Mouse (Mus musculus) forebrain, embryonic 13.5 days (tissue): Measurements from ENCODE around the gene Tanc2. TPM values are rescaled to one million over a fixed set of nuclear protein-coding genes. Genes with fewer than 3 reads are reported as not detected.

Source experiments
- ATAC-seq: fragments of 200-750 bp; cut with Nextera tagmentation; 2 replicates; pipeline ENCODE4 v1.8.0; 2017
- H3K27ac ChIP-seq: fragments of 300-500 bp; sonication (generic); 2 replicates; pipeline ENCODE4 v1.5.1; 2015; ENCODE audit warnings: inconsistent platforms, mild to moderate bottlenecking, moderate library complexity
- H3K27me3 ChIP-seq: fragments of 300-500 bp; sonication (generic); 2 replicates; pipeline ENCODE4 v1.6.1; 2015; ENCODE audit warnings: mild to moderate bottlenecking, inconsistent platforms
- H3K36me3 ChIP-seq: fragments of 300-500 bp; sonication (generic); 2 replicates; pipeline ENCODE4 v1.6.1; 2015; ENCODE audit warnings: mild to moderate bottlenecking, inconsistent platforms; ENCODE audit not compliant: poor library complexity, severe bottlenecking
- H3K4me1 ChIP-seq: fragments of 300-500 bp; sonication (generic); 2 replicates; pipeline ENCODE4 v1.6.1; 2015; ENCODE audit warnings: inconsistent platforms
- H3K4me2 ChIP-seq: fragments of 300-500 bp; sonication (generic); 2 replicates; pipeline ENCODE4 v1.6.1; 2015; ENCODE audit warnings: inconsistent platforms, mild to moderate bottlenecking, moderate library complexity
- H3K4me3 ChIP-seq: fragments of 300-500 bp; sonication (generic); 2 replicates; pipeline ENCODE4 v1.5.1; 2015; ENCODE audit warnings: mild to moderate bottlenecking, inconsistent platforms
- H3K9ac ChIP-seq: fragments of 300-500 bp; sonication (generic); 2 replicates; pipeline ENCODE4 v1.6.1; 2015; ENCODE audit warnings: mild to moderate bottlenecking, inconsistent platforms
- H3K9me3 ChIP-seq: fragments of 300-500 bp; sonication (generic); replicated peaks from 2 replicates; pipeline ENCODE4 v1.6.1; 2016; ENCODE audit warnings: inconsistent platforms
- WGBS: fragments of 180-500 bp; shearing (Covaris S2); methylation state at CpG from one replicate; pipeline ENCODE4 v1.1.7; 2015; 5-methylcytosine and 5-hydroxymethylcytosine counted together
- polyA plus RNA-seq: library from polyadenylated mRNA; unstranded; fragments of >200 nt; fragmentation: Nextera tagmentation; extraction: Ambion mirVana; gene quantifications from 2 replicates; pipeline ENCODE4 v1.2.1, GENCODE M21; 2015

The Tanc2 gene
- polyA plus RNA-seq, 1 experiment from 2014 or later: 17.4 TPM

- H3K27ac ChIP-seq: no peak overlapping the region
- WGBS: 89% methylated on average over 3 of the region's 3 CpGs
- no peak overlapping the region for H3K9ac ChIP-seq
- H3K36me3 ChIP-seq: no peaks in the 10 kb centered on the region
- no peak for ATAC-seq
- peaks cover 7% of the 10 kb centered on the region; the same call in 1 of the 2 replicates for H3K4me1 ChIP-seq
- no peak overlapping the region for H3K4me3 ChIP-seq
- H3K4me2 ChIP-seq: no peak overlapping the region
- no peaks in the 10 kb centered on the region for H3K9me3 ChIP-seq
- H3K27me3 ChIP-seq: no peaks in the 10 kb centered on the region
Observed at GRCm38 (mm10) chr11:105563546-105563945, 26.2 kb upstream of the Tanc2 start.

GRCm38 (mm10) chr11:105567221-105567641, 22.6 kb upstream of the Tanc2 start:
- H3K4me3 ChIP-seq: no peak overlapping the region
- ATAC-seq: no peak
- H3K4me1 ChIP-seq: peaks cover 7% of the 10 kb centered on the region; the same call in 1 of the 2 replicates
- H3K9ac ChIP-seq: no peak overlapping the region
- no peak overlapping the region for H3K4me2 ChIP-seq
- no peaks in the 10 kb centered on the region for H3K9me3 ChIP-seq
- WGBS: 66% methylated on average over 1 of the region's 1 CpGs
- no peaks in the 10 kb centered on the region for H3K27me3 ChIP-seq
- H3K27ac ChIP-seq: peak overlapping the region; percentile 0; the same call in 1 of the 2 replicates
- H3K36me3 ChIP-seq: no peaks in the 10 kb centered on the region

GRCm38 (mm10) chr11:105571996-105572395, 17.8 kb upstream of the Tanc2 start:
- Histone ChIP-seq H3K27ac (no peak overlapping the region), H3K9ac (no peak overlapping the region), H3K4me3 (no peak overlapping the region), H3K9me3 (no peaks in the 10 kb centered on the region), H3K27me3 (no peaks in the 10 kb centered on the region), H3K4me2 (no peak overlapping the region), H3K4me1 (peaks cover 5% of the 10 kb centered on the region; the same call in 1 of the 2 replicates), H3K36me3 (no peaks in the 10 kb centered on the region)
- WGBS: 65% methylated on average over 8 of the region's 8 CpGs
- no peak for ATAC-seq

GRCm38 (mm10) chr11:105574241-105574640, 15.5 kb upstream of the Tanc2 start:
- Histone ChIP-seq H3K4me3 (no peak overlapping the region), H3K9me3 (no peaks in the 10 kb centered on the region), H3K27me3 (no peaks in the 10 kb centered on the region), H3K9ac (no peak overlapping the region), H3K36me3 (no peaks in the 10 kb centered on the region), H3K27ac (no peak overlapping the region), H3K4me2 (no peak overlapping the region), H3K4me1 (no peaks in the 10 kb centered on the region)
- 77% methylated on average over 7 of the region's 7 CpGs for WGBS
- ATAC-seq: no peak

GRCm38 (mm10) chr11:105577211-105577610, 12.6 kb upstream of the Tanc2 start:
- no peak for ATAC-seq
- no peak overlapping the region for H3K4me2 ChIP-seq
- peaks cover 4% of the 10 kb centered on the region; the same call in 1 of the 2 replicates for H3K9me3 ChIP-seq
- no peak overlapping the region for H3K9ac ChIP-seq
- H3K27me3 ChIP-seq: no peaks in the 10 kb centered on the region
- H3K4me3 ChIP-seq: no peak overlapping the region
- no peak overlapping the region for H3K27ac ChIP-seq
- no peaks in the 10 kb centered on the region for H3K36me3 ChIP-seq
- H3K4me1 ChIP-seq: no peaks in the 10 kb centered on the region

- Histone ChIP-seq H3K36me3 (no peaks in the 10 kb centered on the region), H3K27ac (no peak overlapping the region), H3K4me1 (no peaks in the 10 kb centered on the region), H3K27me3 (no peaks in the 10 kb centered on the region), H3K4me2 (no peak overlapping the region), H3K4me3 (no peak overlapping the region), H3K9me3 (peaks cover 4% of the 10 kb centered on the region; the same call in 1 of the 2 replicates), H3K9ac (no peak overlapping the region)
- no peak for ATAC-seq
- 90% methylated on average over 3 of the region's 3 CpGs for WGBS
Observed at GRCm38 (mm10) chr11:105582020-105582419, 7.8 kb upstream of the Tanc2 start.

GRCm38 (mm10) chr11:105589231-105589876, 432 bp upstream of the Tanc2 start:
- WGBS: under 1% methylated on average over 49 of the region's 70 CpGs
- H3K9ac ChIP-seq: peak overlapping the region; percentile 89
- H3K27ac ChIP-seq: peak overlapping the region; percentile 89
- no peaks in the 10 kb centered on the region for H3K36me3 ChIP-seq
- peak; percentile 89 for ATAC-seq
- H3K27me3 ChIP-seq: no peaks in the 10 kb centered on the region
- H3K4me2 ChIP-seq: peak overlapping the region; percentile 70
- H3K4me1 ChIP-seq: peaks cover 8% of the 10 kb centered on the region; the same call in 1 of the 2 replicates
- H3K9me3 ChIP-seq: no peaks in the 10 kb centered on the region
- H3K4me3 ChIP-seq: peak overlapping the region; percentile 71

GRCm38 (mm10) chr11:105591905-105592304, 2.1 kb downstream of the Tanc2 start:
- peaks cover 8% of the 10 kb centered on the region; the same call in 1 of the 2 replicates for H3K4me1 ChIP-seq
- H3K27me3 ChIP-seq: no peaks in the 10 kb centered on the region
- H3K9ac ChIP-seq: no peak overlapping the region
- H3K9me3 ChIP-seq: no peaks in the 10 kb centered on the region
- peak overlapping the region; percentile 71; the same call in 1 of the 2 replicates for H3K4me3 ChIP-seq
- H3K4me2 ChIP-seq: peak overlapping the region; percentile 30; the same call in 1 of the 2 replicates
- no peak for ATAC-seq
- H3K36me3 ChIP-seq: no peaks in the 10 kb centered on the region
- H3K27ac ChIP-seq: no peak overlapping the region
- WGBS: 34% methylated on average over 1 of the region's 1 CpGs

GRCm38 (mm10) chr11:105602177-105602576, 12.4 kb downstream of the Tanc2 start:
- no peaks in the 10 kb centered on the region for H3K27me3 ChIP-seq
- no peak overlapping the region for H3K9ac ChIP-seq
- no peak overlapping the region for H3K4me3 ChIP-seq
- H3K4me1 ChIP-seq: no peaks in the 10 kb centered on the region
- H3K9me3 ChIP-seq: no peaks in the 10 kb centered on the region
- no peak overlapping the region for H3K4me2 ChIP-seq
- H3K36me3 ChIP-seq: no peaks in the 10 kb centered on the region
- no peak overlapping the region for H3K27ac ChIP-seq
- no peak for ATAC-seq

- no peak for ATAC-seq
- Histone ChIP-seq H3K9me3 (no peaks in the 10 kb centered on the region), H3K27ac (no peak overlapping the region), H3K27me3 (no peaks in the 10 kb centered on the region), H3K36me3 (no peaks in the 10 kb centered on the region), H3K9ac (no peak overlapping the region), H3K4me1 (no peaks in the 10 kb centered on the region), H3K4me2 (no peak overlapping the region), H3K4me3 (no peak overlapping the region)
- WGBS: 97% methylated on average over 1 of the region's 1 CpGs
Observed at GRCm38 (mm10) chr11:105626201-105626600, 36.4 kb downstream of the Tanc2 start.

- Histone ChIP-seq H3K36me3 (no peaks in the 10 kb centered on the region), H3K4me1 (no peaks in the 10 kb centered on the region), H3K9ac (no peak overlapping the region), H3K4me2 (no peak overlapping the region), H3K4me3 (no peak overlapping the region), H3K27ac (no peak overlapping the region), H3K9me3 (no peaks in the 10 kb centered on the region), H3K27me3 (no peaks in the 10 kb centered on the region)
- ATAC-seq: no peak
Observed at GRCm38 (mm10) chr11:105643995-105644394, 54.2 kb downstream of the Tanc2 start.

- no peak overlapping the region for H3K4me3 ChIP-seq
- no peaks in the 10 kb centered on the region for H3K27me3 ChIP-seq
- ATAC-seq: no peak
- H3K36me3 ChIP-seq: no peaks in the 10 kb centered on the region
- H3K4me1 ChIP-seq: no peaks in the 10 kb centered on the region
- no peak overlapping the region for H3K4me2 ChIP-seq
- H3K27ac ChIP-seq: no peak overlapping the region
- H3K9me3 ChIP-seq: no peaks in the 10 kb centered on the region
- 93% methylated on average over 2 of the region's 2 CpGs for WGBS
- no peak overlapping the region for H3K9ac ChIP-seq
Observed at GRCm38 (mm10) chr11:105648026-105648425, 58.2 kb downstream of the Tanc2 start.

- Histone ChIP-seq H3K4me2 (no peak overlapping the region), H3K9ac (no peak overlapping the region), H3K4me1 (no peaks in the 10 kb centered on the region), H3K27me3 (no peaks in the 10 kb centered on the region), H3K36me3 (no peaks in the 10 kb centered on the region), H3K27ac (no peak overlapping the region), H3K9me3 (no peaks in the 10 kb centered on the region), H3K4me3 (no peak overlapping the region)
- 88% methylated on average over 2 of the region's 2 CpGs for WGBS
- no peak for ATAC-seq
Observed at GRCm38 (mm10) chr11:105654616-105655015, 64.8 kb downstream of the Tanc2 start.
